Mouse (Mus musculus): ENCODE measurements around the gene Dnm3.

The Dnm3 gene

DNA sequence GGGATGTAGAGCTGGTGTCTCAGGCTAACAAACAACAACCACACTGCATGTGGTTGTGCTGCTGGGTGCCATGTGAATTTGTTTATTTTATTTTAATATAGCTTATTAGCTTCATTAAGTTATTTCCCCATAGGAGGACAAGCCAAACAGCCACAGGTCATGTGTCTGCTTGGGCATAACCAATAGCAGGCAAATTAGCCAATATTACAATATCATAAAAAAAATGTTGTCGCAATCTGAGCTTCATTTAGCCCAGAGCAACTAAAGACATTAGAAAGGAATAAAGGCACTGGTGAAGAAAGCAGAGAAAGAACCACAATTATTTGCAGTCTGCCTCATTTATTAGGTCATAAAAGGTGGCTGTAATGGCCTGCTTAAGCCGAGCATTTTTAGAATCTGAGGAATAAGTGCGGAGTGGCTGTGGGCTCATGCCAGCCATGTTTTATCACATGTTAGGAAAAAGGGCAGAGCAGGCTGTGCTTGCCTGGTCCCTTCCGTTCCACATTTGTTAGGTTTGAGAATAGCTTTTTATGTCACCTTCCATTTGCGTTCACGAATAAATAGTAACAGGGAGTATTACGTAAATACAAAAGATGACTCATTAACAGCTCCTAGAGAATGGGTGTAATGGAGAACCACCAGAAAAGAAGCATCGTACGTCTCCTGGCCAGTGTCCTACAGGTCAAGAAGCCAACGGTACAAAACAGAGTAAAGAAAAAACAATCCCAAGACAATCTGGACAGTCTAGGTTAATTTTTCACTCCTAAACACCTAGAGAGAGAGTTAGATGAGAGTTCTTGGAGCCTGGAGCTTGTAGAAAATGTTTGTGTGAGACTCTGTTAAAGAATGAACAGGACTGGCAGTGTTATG, 376.6 kb downstream of the Dnm3 start:
- peak; percentile 7 for DNase-seq

DNA sequence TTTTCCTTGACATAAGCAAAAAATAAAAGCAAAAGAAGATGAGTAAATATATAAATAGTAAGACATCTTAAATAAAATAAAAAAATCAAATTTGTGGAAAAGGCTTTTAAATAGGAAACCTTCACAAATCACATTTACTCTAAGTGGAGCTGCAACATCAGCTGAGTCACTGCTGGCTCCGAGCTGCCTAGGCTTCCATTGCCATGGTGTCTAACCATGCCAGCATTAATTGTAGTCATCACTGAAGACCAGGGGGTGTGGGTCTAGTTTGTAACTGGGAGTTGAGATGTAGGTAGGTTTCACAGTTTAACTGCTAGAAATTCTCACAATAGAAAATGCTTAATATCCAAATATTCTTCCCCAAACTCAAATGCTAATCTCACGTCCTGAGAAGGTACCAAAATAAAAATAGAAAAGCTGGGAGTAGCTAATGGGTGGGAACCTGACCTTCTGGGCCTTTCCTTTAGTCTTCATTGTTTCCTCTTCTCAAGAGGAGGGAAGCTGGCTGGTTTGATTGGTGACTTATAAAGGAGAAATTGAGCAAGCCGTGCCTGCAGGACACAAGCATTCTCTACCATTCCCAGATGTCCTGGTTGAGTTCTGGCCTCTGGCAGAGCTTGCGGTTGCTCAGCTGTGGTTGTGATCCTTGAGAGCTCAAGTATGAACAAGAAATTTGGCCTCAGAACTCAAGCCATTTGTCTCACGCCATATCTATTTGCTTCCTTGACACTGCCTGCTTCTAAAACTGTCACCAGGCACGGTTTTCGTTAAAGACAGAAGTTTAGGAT, 377.6 kb downstream of the Dnm3 start:
- no peak for DNase-seq

DNA sequence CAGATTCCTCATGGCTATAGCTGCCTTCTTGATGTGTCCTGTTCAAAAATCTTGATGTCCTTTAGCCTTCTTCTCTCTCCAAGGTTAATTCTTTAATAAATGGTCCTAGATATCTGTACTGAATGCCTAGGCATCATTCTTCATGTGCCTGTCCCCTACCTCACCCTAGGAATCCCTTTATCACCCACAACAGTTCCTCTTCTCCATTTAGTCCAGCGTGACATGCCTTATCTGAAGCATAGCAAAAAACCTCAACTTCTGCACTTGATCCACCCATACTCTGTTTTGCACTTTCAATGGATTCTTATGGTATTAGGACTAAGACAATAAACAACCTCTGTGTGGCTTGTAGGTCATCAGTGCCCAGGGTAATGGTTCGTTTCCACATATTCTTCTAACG, 378.6 kb downstream of the Dnm3 start:
- DNase-seq, result no peak

DNA sequence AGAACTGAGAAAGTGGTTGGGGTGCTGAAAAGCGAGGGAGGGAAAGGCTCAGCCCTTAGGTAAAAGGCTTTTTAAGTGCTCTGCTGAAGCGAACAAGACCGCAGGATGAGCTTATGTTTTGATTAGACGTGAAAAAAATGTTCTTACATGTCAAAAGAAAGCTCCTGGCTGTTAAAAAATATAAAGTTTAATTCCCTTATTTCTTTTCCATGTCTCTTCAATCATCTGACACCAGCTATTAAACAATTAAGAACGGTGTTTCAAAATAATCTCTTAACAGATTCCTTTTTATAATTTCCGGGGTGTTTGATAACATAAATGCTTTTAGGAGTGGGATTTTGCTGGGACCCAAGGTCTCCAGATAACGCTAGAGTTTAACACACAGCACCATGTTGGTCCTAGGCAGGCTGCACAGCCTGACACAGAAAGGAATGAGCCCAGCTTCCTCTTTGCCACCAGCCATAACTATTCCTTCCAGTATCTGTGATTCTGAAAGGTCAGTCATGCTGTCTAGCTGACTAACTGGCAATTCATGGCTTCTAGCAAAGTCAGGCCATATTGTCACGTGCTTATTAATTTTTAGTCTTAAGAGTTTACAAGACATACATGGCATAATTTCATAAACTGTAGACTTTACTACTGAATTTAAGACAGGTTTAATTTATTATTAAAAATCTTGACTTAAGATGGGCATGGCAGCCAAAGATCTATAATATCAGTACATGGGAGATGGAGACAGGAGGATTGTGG, 383.1 kb downstream of the Dnm3 start:
- no peak for DNase-seq

DNA sequence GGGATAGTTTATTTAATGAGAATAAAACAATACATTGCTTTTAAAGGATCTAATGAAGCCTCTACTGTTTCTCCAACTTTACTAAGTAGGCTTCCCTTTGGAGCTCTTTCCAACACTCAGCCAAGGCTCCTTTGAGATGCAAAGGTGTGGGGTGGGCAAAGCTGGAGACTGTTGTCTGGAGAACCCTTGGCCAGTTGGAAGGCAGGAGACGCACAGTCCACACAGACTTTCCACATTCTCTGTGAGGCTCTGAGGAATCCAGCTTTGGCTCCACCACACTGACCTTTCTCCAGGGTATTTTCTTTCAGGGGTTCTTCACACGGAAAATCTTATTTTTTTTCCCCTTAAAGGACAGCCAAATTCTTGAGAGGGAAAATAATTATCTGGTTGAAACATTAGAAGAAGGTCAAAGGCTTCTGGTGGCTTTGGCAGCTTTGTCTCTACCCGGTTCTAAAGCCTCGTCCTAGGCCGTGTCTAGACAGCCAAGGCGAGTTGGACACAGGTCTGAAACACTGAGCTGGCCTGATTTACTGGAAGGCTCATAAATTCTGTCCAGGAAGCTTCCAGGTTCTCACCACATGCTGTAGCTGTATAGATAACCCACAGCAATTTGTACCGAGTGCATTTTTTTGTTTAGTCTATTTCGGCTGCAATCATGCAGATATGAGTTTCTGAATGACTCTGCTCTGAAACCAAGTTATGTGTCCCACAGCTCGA, 383.9 kb downstream of the Dnm3 start:
- DNase-seq, result peak; percentile 15

DNA sequence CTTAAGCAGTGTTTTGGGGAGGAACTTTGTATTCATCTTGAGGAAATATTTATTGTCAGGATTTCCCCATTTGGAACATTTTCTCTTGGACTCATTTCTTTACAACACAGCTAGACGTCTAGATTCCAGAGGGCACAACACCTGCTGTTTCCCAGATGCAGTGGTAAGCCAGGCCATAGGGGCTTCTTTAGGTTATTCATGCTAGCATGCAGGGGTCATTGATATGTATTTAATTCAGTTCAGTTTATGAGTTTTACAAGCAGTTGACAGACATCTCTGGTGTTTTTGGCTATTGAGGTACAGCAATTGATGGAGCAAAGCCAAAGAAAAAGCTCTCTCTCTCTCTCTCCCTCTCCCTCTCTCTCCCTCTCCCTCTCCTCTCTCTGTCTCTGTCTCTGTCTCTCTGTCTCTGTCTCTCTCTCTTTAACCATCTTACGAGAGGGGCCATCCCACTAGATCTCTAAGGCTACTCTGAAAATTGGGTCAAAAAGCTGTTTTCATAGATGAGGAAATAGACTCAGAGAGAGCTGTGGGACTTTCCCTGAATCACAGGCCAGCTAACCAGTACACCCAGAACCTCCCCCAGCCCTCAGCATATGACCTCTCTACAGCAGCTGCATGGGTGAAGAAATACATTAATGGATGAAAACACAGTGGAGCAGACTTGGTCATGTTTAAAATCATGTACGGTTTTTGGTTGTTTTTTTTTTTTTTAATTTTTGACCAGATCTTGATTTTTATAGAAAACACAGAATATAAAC, 384.8 kb downstream of the Dnm3 start:
- DNase-seq, result peak; percentile 14

DNA sequence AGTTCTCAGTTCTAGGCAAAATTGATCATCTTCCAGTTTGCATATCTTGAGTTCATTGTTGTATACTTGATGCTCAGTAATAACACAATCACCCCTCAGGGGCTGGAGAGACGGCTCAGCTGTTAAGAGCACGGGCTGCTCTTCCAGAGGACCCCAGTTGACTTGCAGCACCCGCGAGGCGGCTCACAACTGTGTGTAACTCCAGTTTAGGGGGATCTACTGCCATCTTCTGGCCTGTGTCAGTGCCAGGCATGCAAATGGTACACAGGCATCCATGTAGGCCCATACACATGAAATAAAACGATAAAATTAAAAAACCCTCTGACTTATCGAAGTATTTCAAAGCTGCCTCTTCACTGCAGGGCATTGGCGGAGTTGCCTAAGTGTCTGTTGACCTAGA, 385.4 kb downstream of the Dnm3 start:
- no peak for DNase-seq

DNA sequence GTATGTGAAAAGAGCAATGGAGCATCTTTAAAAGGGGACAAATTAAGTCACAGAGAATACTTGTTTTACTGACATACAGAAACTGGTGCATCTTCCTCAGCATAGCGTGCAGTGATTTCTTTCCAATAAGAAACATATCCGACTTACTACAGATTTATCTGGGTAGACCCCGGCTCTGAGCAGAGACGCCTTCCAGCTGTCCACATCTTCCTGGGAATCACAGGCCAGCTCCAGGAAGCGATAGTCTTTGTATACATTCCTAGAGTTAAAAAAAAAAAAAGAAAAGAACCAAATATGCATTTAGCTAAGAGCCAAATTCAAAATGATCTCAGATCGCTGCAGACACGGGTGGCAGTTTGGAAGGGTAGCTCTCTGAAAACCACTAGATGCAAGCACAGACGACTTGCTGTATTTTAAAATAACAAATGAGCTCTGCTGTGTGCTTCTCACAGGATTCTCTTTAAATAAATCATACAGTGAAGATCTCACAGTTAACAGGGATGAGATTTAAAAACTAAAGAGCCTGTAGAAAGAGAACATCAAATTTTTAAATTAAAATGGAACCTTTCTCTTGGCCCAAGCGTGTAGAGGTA, 393.9 kb downstream of the Dnm3 start:
- no peak for DNase-seq

DNA sequence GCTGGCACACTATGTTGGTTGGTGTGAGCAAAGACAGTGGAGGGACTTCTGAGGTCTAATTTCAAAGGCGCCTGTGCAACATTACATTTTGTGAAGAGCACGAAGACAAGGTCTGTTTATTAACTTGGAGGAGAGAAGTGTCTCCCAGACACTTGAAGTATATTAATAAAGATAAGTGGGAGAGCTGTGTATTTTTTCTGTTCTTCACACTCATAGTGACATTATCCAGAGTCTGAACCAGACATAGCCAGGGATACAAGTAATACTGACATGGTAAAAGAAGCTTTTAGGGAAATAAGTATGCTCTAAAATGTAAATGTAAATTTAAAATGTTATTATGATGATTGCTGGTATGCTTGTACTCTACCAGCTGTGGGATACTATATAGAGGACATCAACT, 394.5 kb downstream of the Dnm3 start:
- no peak for DNase-seq

DNA sequence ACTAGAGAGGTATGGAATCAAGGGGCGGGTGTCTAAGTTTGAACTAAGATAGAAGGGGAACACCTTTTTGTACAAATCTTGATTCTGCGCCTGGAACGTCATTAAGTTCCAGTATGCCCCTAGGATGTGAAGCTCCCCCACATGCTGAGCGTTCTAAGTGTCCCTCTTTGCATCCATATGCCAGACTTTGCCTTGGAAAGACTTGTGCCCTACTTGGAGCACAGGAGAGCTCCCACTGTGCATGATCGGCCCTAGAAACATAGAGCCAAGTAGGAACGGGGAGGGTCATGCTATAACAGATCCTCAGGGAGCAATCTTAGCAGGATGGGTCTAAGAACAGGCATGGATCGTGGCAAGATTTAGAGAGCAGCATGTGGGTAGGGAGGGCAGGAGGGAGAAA, 395.1 kb downstream of the Dnm3 start:
- no peak for DNase-seq

DNA sequence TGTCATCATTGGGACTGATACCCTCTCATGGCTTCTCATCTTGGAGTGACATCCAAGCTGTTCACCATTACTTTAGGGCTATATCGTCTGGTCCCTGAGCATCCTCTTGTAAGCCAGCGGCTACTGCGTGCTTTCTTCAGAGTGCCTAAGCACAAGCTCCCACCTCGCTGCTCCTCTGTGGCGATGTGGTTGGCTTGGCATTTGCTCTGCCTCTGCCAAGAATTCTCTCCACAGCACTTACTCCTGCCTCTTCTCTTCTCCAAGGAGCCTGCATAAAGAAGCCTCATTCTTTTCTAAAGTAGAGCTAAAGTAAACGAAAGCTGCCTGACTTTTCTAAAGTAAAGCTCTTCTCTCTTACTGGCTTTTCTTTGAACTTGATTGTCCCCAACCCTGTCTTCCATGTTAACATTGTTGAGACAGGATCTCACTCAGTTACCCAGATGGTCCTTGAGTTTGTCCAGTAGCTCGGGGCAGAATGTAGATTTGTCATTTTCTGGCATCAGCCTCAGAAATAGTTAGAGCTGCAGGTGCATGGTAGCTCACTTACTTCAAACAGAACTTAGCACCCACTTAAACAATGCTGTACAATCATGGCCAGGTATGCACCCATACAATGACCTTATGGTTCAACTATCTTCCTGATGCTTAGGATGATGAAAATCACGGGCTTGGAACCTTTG, 396.0 kb downstream of the Dnm3 start:
- no peak for DNase-seq

DNA sequence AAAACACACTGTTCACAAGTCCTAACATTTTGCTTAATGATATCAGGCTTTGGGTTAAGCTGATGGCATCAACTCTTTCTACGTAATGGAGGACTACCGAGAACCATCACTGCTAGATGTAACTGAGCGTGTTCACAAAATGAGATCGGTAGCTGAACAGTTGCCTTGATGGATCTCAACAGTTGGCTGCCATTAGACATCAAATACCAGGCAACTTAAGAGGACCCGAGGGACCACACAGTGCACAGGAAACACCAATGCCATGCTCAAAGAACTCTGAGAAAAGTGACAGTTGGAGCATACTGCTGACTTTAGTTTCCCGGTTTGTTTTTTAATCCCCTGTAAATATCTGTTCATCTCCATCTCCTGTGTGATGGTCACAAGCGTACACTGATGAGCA, 397.8 kb downstream of the Dnm3 start:
- no peak for DNase-seq

DNA sequence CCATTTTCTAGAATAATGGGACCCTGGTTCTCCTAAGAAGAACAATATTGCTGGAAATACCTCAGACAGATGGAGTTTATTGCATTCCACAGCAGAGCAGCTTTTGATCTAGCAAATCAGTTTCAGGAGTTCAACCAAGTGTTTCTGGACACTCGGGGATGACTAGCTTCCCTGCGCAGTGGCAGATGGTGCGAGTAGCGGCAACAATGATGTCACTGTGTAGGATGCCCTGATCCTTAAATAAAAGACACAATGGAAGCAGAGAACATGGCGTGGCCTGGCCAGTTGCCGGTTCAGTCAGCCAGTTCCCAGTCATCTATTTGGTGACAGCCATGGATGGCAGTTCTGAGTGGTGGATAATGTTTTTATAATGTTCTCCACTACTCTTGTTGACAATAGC, 400.4 kb downstream of the Dnm3 start:
- DNase-seq, result no peak

DNA sequence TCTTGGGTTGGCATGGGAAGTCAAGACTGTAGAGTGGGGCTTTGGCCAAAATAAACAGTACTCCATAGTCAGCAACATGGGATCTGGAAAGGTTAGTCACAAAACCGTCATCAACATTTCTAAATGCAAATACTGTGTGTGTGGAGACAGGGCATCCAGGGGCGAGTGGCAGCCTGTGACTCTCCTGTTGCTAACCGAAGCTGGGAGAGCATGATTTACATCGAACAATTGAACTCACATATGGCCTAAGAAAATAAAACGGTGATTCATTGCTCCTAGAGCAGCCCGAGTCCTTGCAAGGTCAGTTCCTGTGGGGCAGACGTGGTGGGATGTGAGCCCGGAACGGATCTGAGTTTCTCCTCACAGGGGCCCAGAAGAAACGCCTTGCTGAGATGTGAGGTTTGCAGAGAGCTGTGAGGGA, 401.2 kb downstream of the Dnm3 start:
- peak; percentile 25 for DNase-seq

DNA sequence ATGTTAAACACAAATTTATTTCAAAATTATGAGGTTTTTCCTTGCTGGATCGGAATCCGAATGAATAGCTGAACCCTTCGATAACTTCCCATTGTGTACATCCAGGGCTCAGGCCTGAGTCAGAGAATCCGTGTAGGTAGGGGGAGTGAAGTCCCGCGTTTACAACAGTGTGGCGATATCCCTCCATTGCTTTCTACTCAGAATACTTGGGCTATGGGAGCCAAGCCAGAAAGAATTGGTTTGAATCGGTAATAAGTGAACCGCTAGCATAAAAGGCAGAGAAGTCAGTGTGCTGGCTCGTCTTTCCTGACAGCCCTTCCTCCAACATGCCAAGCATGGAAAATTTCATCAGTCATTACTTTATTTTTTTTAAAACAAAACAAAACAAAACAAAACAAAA, 402.0 kb downstream of the Dnm3 start:
- DNase-seq, result no peak

DNA sequence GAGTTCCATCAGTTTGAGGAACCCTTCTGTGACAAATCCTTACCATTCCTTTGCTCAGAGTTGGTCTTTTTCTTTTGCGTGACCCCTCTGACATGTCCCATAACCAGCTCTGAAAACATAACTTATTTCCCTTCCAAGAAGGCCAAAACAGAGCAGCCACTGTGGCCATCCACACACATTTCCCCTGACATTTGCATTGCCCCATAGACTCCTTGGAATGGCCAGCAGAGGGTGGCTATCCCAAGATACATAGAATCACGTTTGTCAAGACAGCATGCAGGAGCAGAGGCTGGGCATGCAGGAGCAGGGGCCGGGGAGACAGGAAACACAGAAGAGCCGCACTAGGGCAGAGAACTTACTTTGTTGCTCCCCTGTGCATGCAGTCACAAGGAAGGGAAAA, 402.4 kb downstream of the Dnm3 start:
- no peak for DNase-seq

DNA sequence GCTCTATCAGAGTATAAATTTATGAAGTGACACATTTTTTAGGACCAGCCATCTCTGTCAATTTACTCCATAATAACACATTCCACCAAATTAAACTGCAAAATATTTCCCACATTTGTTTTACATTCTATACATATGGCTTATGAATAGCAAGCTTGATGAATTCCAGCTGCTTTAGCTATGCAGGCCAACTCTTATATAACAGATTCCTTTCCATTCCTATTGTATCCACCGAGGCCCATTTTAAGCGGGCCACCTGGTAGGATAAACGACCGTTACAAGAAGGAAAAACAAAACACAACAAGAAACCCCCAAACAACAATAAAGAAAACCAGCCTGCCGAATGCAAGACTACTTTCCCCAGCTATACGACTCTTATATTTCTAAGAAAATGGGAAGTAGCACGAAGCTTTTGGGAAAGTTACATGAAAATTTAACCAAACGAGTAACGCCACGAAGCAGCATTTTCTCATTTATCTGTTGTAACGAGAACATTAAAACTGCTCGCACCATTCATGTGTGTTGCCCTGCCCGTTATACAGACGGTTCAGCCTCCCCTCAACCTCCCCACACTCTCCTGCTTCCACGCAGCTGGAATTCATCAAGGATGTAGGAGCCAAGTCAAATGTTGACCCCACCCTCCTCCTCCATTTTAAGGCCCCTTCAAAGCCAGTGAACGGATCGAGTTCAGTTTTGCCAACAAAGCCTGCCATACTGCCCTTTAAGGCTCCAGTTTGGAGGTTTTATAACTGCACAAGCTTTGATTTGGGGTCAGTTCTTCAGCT, 403.0 kb downstream of the Dnm3 start:
- DNase-seq, result peak; percentile 10

DNA sequence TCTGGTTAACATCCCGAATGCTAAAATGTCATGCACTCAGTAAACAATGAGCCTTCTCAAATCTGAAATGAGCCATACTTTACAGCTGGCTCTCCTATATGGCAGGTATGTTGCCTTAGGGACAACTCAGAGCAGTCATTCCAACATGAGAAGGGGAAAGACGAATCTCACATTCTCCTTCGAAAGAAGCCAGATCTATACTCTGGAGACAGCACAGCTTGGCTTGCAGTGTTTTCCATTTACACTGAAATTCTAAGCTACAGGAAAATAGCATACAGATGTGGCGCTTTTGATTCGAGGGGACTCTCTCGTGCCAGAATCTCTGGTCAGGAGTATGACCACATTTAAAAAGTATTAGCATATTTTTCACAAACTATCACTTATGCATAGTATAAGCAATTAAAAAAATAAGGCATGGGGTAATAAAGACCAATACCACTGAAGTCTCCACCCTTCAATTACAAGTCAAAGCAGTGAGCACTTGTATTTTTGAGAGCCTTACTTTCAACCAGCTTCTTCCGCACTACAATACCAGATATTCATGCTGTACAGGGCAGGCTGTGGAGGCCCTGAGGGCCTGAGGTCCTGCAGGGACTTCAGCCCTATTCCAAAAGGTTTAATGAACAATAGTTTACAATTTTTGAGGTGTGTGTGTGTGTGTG, 404.8 kb downstream of the Dnm3 start:
- DNase-seq, result no peak

DNA sequence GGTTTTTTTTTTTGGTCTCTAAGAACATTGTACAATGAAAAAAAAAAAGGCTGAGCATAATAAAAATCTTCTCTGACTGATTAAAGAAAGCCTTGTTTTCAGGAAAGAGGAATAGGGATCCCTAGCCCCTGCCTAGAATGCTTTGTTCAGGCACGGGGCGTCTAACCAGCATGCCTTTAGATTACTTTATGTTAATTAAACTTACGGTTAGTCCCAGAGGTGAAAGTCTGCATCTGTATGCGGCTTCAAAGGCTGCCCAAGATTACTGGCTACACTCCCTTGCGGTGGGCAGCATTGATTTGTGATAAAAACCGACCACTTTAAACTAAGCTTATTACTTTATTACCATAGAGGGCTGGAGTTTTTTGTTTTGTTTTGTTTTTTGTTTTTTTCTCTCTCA, 424.2 kb downstream of the Dnm3 start:
- no peak for DNase-seq

DNA sequence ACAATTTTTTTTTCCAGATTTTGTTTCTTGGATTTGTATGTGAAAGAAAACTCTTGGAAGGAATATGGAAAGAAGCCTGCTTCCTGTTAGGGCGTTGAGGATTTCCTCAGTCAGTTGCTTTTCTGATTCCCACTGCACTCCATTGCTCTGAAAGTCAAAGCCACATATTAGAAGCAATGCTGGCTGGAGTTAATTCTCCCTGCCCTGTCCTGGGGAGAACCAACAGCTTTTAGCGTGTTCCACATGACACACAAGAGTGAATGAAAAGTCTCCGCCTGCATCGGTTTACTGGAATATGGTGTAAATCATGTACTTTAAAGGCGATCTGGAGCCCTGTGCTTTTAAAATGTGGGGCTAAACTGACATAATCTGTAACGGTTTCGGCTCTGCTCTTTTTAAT, 424.6 kb downstream of the Dnm3 start:
- no peak for DNase-seq
